Mouse (Mus musculus) kidney, embryonic 14.5 days (tissue): ENCODE measurements around the gene Etv5. TPM values are rescaled to one million over a fixed set of nuclear protein-coding genes. Genes with fewer than 3 reads are reported as not detected.

Source experiments
- ATAC-seq: fragments of 200-750 bp; cut with Nextera tagmentation; 2 replicates; pipeline ENCODE4 v1.8.0; 2017; ENCODE audit warnings: moderate number of reproducible peaks, mild to moderate bottlenecking, moderate TSS enrichment, moderate library complexity; ENCODE audit not compliant: low FRiP score, low TSS enrichment
- H3K27ac ChIP-seq: fragments of 300-500 bp; sonication (generic); 2 replicates; pipeline ENCODE4 v1.5.1; 2014; ENCODE audit warnings: low read depth, mild to moderate bottlenecking, low read length, moderate library complexity, mixed read lengths
- H3K27me3 ChIP-seq: fragments of 300-500 bp; sonication (generic); 2 replicates; pipeline ENCODE4 v1.6.1; 2014; ENCODE audit warnings: mild to moderate bottlenecking, low read length; ENCODE audit not compliant: control insufficient read depth, insufficient read depth
- H3K36me3 ChIP-seq: fragments of 300-500 bp; sonication (generic); 2 replicates; pipeline ENCODE4 v1.6.1; 2014; ENCODE audit warnings: low read length, mixed read lengths; ENCODE audit not compliant: control insufficient read depth, insufficient read depth
- H3K4me1 ChIP-seq: fragments of 300-500 bp; sonication (generic); 2 replicates; pipeline ENCODE4 v1.6.1; 2014; ENCODE audit warnings: low read length, mixed read lengths; ENCODE audit not compliant: control insufficient read depth, insufficient read depth
- H3K4me2 ChIP-seq: fragments of 300-500 bp; sonication (generic); replicated peaks from 2 replicates; pipeline ENCODE4 v1.6.1; 2014; ENCODE audit warnings: low read depth, mild to moderate bottlenecking, low read length
- H3K4me3 ChIP-seq: fragments of 300-500 bp; sonication (generic); 2 replicates; pipeline ENCODE4 v1.5.1; 2014; ENCODE audit warnings: mild to moderate bottlenecking, low read length
- H3K9ac ChIP-seq: fragments of 300-500 bp; sonication (generic); 2 replicates; pipeline ENCODE4 v1.6.1; 2014; ENCODE audit warnings: low read depth, mild to moderate bottlenecking, low read length, moderate library complexity
- H3K9me3 ChIP-seq: fragments of 300-500 bp; sonication (generic); 2 replicates; pipeline ENCODE4 v1.6.1; 2016; ENCODE audit warnings: low read length; ENCODE audit not compliant: control insufficient read depth
- WGBS: fragments of 180-500 bp; shearing (Covaris S2); extraction: QIAGEN DNeasy Blood & Tissue Kit; methylation state at CpG from one replicate; pipeline ENCODE4 v1.1.7; 2014; 5-methylcytosine and 5-hydroxymethylcytosine counted together
- polyA plus RNA-seq: library from polyadenylated mRNA; unstranded; fragments of >200 nt; fragmentation: Nextera tagmentation; extraction: Ambion mirVana; gene quantifications from 2 replicates; pipeline ENCODE4 v1.2.1, GENCODE M21; 2014

The Etv5 gene
- polyA plus RNA-seq, 1 experiment from 2014 or later = 68.0 TPM

GRCm38 (mm10) chr16:22417931-22418330 lies 21.6 kb downstream of the Etv5 start:
- no peak overlapping the region for H3K27ac ChIP-seq
- H3K4me1 ChIP-seq = peaks cover 6% of the 10 kb centered on the region
- peaks cover 5% of the 10 kb centered on the region; the same call in 1 of the 2 replicates for H3K36me3 ChIP-seq
- no peak for ATAC-seq
- no peak overlapping the region for H3K4me3 ChIP-seq
- WGBS = 86% methylated on average over 7 of the region's 7 CpGs
- H3K9me3 ChIP-seq = no peaks in the 10 kb centered on the region
- no peak overlapping the region for H3K9ac ChIP-seq
- H3K27me3 ChIP-seq = no peaks in the 10 kb centered on the region
- no peak overlapping the region for H3K4me2 ChIP-seq

GRCm38 (mm10) chr16:22417044-22417443 lies 22.5 kb downstream of the Etv5 start:
- H3K36me3 ChIP-seq = peaks cover 5% of the 10 kb centered on the region; the same call in 1 of the 2 replicates
- 88% methylated on average over 8 of the region's 8 CpGs for WGBS

GRCm38 (mm10) chr16:22416140-22416848 lies 23.2 kb downstream of the Etv5 start:
- peaks cover 6% of the 10 kb centered on the region for H3K4me1 ChIP-seq
- no peak overlapping the region for H3K4me3 ChIP-seq
- no peak overlapping the region for H3K4me2 ChIP-seq
- H3K27me3 ChIP-seq = no peaks in the 10 kb centered on the region
- WGBS = 65% methylated on average over 6 of the region's 6 CpGs
- no peak overlapping the region for H3K27ac ChIP-seq
- H3K36me3 ChIP-seq = peaks cover 10% of the 10 kb centered on the region; the same call in 1 of the 2 replicates
- H3K9ac ChIP-seq = no peak overlapping the region
- no peak for ATAC-seq
- H3K9me3 ChIP-seq = no peaks in the 10 kb centered on the region

More at GRCm38 (mm10) chr16:22417044-22417443, 22.5 kb downstream of the Etv5 start:
- Histone ChIP-seq H3K4me2 (no peak overlapping the region), H3K4me1 (peaks cover 6% of the 10 kb centered on the region), H3K9ac (no peak overlapping the region), H3K9me3 (no peaks in the 10 kb centered on the region), H3K4me3 (no peak overlapping the region), H3K27ac (no peak overlapping the region), H3K27me3 (no peaks in the 10 kb centered on the region)
- ATAC-seq = no peak

GRCm38 (mm10) chr16:22414205-22414754 lies 25.2 kb downstream of the Etv5 start:
- H3K9ac ChIP-seq = no peak overlapping the region
- WGBS = 82% methylated on average over 9 of the region's 9 CpGs
- H3K36me3 ChIP-seq = peaks cover 14% of the 10 kb centered on the region; the same call in 1 of the 2 replicates
- H3K27ac ChIP-seq = no peak overlapping the region
- H3K27me3 ChIP-seq = no peaks in the 10 kb centered on the region
- H3K4me2 ChIP-seq = no peak overlapping the region
- no peak for ATAC-seq
- no peaks in the 10 kb centered on the region for H3K4me1 ChIP-seq
- no peaks in the 10 kb centered on the region for H3K9me3 ChIP-seq
- H3K4me3 ChIP-seq = no peak overlapping the region

- WGBS = 53% methylated on average over 16 of the region's 16 CpGs
- Histone ChIP-seq H3K4me3 (no peak overlapping the region), H3K9ac (no peak overlapping the region), H3K27me3 (no peaks in the 10 kb centered on the region), H3K4me1 (no peaks in the 10 kb centered on the region), H3K36me3 (peaks cover 15% of the 10 kb centered on the region; the same call in 1 of the 2 replicates), H3K27ac (no peak overlapping the region), H3K9me3 (no peaks in the 10 kb centered on the region), H3K4me2 (no peak overlapping the region)
- no peak for ATAC-seq
Measured at GRCm38 (mm10) chr16:22412459-22413229, 26.9 kb downstream of the Etv5 start.

- no peak overlapping the region for H3K4me3 ChIP-seq
- no peaks in the 10 kb centered on the region for H3K9me3 ChIP-seq
- H3K27me3 ChIP-seq = no peaks in the 10 kb centered on the region
- no peak overlapping the region for H3K27ac ChIP-seq
- no peak for ATAC-seq
- WGBS = 51% methylated on average over 11 of the region's 11 CpGs
- H3K4me2 ChIP-seq = no peak overlapping the region
- peaks cover 15% of the 10 kb centered on the region; the same call in 1 of the 2 replicates for H3K36me3 ChIP-seq
- no peaks in the 10 kb centered on the region for H3K4me1 ChIP-seq
- no peak overlapping the region for H3K9ac ChIP-seq
Measured at GRCm38 (mm10) chr16:22411764-22412163, 27.8 kb downstream of the Etv5 start.

GRCm38 (mm10) chr16:22410000-22410399 lies 29.5 kb downstream of the Etv5 start:
- no peak overlapping the region for H3K9ac ChIP-seq
- ATAC-seq = no peak
- H3K4me2 ChIP-seq = no peak overlapping the region
- H3K4me1 ChIP-seq = no peaks in the 10 kb centered on the region
- no peaks in the 10 kb centered on the region for H3K27me3 ChIP-seq
- no peaks in the 10 kb centered on the region for H3K9me3 ChIP-seq
- no peak overlapping the region for H3K4me3 ChIP-seq
- no peak overlapping the region for H3K27ac ChIP-seq
- peaks cover 15% of the 10 kb centered on the region; the same call in 1 of the 2 replicates for H3K36me3 ChIP-seq
- 81% methylated on average over 5 of the region's 5 CpGs for WGBS

GRCm38 (mm10) chr16:22408642-22409360 lies 30.7 kb downstream of the Etv5 start:
- no peak overlapping the region for H3K4me2 ChIP-seq
- no peaks in the 10 kb centered on the region for H3K4me1 ChIP-seq
- H3K9ac ChIP-seq = no peak overlapping the region
- ATAC-seq = no peak
- H3K27ac ChIP-seq = no peak overlapping the region
- peaks cover 15% of the 10 kb centered on the region; the same call in 1 of the 2 replicates for H3K36me3 ChIP-seq
- H3K4me3 ChIP-seq = no peak overlapping the region
- H3K9me3 ChIP-seq = no peaks in the 10 kb centered on the region
- no peaks in the 10 kb centered on the region for H3K27me3 ChIP-seq
- WGBS = 59% methylated on average over 8 of the region's 8 CpGs
